Mouse (Mus musculus) spleen, embryonic (tissue): Measurements from ENCODE around the gene Neu3.
"Not testable (repeated sequence)": the region's sequence is repeated elsewhere in the genome, so short reads cannot be mapped to it uniquely, and the experiment has no call there.

Source experiments
- CTCF ChIA-PET: fragments of 350-600 bp; sonication (Branson Sonifier 250); formaldehyde crosslinking; loops from one replicate; lab custom pipeline; 2022; lab: Charles Lee

Neu3 gene

GRCm38 (mm10) chr7:99834314-99834853 lies 6.2 kb upstream of the Neu3 start:
- CTCF ChIA-PET = no interaction called here

DNA sequence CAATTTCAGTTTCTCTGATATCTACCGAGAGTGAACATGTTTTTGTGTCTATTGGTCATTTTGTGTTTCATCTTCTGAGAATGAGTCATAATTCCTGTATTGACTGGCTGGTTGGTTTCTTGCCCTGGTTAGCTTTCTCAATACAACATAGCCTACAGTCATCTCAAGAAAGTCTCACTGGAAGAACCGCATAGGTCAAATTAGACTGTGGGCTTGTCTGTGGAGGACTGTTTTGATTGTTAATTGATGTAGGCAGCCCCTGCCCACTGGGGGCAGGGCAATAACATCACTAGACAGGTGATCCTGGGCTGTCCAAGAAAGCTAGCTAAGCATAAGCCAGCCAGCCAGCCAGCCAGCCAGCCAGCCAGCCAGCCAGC lies 5.6 kb upstream of the Neu3 start:
- CTCF ChIA-PET = interaction anchor here (0.6 kb wide), 1 partner anchor 175 kb away, joined by 3 read pairs; no protein-coding TSS in a partner anchor

DNA sequence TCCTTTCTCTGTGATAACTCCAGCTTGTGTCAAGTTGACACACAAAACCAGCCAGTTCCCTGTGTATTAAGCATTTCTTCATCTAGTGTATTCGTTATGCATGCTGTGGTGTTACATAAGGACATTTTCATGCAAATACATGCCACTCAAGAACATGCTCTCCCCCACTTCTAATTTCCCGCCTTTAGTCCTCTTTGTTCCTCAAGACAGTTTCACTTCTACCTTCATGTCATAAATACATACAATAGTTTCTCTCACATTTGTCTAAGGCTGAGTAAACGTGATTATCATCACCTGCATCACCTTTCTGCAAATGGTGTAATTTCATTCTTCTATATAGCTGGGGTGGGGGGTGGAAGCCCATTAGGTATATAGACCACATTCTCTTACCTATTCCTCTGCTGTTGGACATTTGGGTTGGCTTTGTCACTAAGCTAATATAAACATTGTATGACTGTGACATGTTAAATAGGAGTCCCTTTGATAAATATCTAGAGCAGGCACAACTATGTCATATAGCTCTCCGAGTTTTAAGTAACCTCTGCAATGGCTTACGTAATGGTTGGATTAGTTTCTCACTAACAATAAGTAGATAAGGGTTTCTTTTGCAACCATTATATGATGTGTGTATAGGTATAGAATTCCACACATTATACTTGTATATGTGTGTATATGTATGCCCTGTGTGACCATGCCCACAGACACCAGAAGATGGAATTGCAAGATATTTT lies 5.1 kb upstream of the Neu3 start:
- CTCF ChIA-PET = interaction anchor here (0.6 kb wide), 1 partner anchor 175 kb away, joined by 3 read pairs; no protein-coding TSS in a partner anchor

DNA sequence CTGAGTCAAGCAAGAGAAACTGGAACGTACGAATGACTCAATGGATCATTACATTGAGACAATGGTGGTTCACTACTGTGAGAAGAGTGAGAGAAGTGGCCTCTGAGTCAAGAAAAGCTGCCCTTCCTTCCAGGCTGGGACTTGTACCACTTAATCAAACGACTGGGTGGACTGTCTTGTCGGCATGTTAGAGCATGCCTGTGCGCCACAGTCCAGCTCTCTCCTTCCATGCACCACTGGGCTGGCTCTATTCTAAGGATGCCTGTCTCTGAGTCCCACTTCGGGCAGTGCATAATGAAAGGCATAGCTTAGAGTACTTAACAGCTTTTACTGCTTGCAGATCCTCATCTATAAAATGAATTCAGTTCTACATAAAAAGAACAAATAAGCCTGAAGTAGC lies 2.1 kb downstream of the Neu3 start:
- CTCF ChIA-PET = no interaction called here

DNA sequence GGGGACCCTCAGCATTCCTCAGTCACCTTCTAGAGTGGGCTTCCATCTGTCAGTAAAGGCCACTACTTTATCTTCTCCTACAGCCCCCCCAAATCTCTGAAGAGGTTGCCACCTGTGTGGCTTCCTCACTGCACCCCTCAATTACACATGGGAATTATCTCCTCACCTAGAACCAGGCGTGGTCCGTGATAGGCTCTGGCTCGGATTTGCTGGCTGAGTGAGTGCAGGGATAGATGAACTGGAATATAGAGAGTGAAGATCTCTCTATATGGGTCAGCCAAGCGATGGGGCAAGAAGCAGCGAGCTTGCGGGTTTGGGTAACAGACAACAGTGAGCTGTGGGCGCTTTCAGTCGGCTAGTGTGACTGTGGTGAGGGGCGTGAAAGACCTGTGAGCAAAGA lies 2.7 kb downstream of the Neu3 start:
- CTCF ChIA-PET = no interaction called here

DNA sequence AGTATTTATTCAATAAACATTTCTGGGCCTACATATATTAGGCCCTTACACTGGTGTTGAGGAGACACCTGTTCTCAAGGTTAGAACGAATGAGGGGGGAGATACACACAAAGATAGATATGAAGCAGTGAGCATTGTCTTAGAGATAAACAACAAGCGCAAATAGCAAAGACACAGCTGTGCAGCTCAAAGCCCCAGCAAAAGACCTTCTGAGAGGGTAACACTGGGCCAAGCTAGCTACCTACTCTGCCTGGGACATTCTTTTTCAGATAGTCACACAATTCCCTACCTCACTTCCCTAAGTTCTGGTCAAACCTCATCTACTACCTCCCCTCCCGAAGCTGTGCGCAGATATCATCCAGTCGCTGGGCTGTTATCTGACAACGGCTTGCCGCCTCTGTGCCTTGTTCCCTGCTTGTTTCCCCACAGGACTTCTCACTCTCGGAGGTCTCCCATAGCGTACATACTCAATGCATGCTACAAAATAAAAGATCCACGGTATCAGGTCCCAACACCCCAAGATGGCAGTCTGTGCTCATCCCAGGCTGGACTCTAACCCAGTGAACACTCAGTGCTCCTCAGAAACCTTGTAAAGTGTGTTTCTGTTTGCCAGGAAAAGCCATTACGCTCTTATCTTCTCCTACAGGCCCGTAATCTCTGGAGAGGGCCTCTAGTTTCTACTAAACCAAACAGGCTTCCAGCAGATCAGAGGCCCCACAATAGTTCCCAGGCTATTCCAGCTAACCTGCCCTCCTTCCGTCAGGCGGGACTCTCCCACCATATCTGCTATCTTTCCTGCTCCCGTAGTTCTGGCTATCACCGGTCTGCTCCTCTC lies 3.4 kb downstream of the Neu3 start:
- CTCF ChIA-PET = no interaction called here

DNA sequence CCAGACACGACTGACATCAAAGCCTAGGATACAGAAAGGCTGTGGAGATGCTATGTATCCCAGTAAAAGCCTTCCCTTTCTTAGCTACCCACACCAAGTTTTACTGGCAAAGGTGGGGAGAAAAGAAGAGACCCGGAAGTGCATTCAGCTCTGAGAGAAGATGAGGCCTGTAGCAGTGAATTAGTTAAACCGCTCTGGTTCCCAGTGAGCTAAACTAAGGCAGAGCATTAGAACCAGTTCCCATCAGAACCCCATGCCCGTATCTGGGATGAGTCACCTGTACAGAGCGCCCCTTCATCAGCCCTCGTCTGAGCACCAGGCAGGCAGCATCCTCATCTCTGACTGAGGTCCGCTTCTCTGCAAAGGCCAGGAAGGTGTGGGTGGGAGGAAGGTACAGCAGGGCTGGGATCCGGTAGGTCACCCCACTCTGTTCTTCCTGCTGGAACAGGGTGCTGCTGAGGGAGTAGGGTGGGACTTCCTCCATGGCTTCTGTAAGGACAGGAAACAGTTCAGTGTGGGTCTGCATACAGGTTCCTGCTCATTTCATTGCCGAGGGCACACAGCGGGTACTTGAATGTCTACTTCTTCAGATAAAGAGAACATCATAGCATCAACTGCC lies 5.1 kb downstream of the Neu3 start:
- CTCF ChIA-PET = no interaction called here

DNA sequence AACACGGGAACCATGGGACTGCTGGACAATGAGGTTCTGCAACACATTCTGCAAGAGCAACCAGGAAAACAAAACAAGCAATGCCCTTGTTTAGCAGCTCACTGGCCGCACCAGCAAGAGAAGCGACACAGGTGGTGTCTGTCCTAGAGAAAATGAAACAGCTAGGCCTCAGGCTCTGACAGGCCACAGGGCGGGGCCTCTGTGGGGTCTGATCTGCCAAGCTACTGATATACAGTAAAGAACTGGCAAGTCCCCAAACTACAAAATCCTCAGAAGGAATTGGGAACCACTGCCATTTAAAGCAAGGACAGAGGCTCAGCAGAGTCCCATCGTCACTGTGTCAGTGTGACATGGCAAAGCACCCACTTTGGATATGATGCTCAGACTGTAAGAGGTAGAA lies 5.8 kb downstream of the Neu3 start:
- CTCF ChIA-PET = no interaction called here

GRCm38 (mm10) chr7:99821953-99822352 lies 6.3 kb downstream of the Neu3 start:
- CTCF ChIA-PET = no interaction called here

DNA sequence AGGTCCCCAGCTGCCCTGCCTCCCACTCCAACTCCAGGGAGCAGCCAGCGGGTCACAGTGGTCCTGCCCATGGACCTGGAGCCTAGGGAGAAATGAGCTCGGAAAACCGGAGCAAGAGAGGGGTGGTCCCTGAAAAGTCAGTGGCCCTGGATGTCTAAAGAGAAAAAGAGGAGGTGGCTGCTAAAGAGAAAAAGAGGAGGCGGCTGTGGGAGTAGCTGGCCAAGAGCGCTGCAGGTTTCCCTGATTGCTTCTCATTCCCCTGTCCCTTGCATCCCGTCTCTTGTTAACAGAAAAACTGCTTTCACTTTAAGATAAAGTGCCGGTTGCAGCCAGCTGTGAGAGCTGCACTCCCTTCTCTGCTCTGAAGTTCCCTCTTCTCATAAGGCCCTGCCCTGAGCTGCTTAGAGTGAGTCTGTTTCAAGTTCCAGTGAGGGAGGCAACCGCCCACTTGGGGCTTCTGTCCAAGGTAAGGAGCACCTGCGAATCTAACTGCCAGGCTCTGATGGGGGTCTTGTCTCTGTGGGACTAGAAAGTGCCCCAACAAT lies 10.0 kb downstream of the Neu3 start:
- CTCF ChIA-PET = not testable (repeated sequence)

DNA sequence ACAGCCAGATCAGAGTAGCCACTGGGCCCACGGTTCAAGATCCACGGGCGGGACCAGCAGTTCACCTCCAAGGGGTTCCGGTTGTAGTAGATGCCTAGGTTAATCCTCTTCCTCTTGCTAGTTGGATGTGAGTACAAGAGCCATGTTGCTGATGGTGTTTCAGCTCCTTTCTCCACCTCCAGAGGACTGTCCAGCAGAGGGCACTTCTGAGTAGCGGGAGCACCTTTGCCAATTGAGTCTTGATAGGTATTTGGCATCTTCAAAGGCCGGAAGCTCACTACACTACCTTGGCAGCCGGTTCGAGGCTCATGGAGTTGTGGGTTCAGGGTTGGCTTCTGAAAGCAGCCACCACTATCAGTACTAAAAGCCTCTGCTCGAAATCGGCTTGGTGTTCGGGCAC lies 14.8 kb downstream of the Neu3 start:
- CTCF ChIA-PET = interaction anchor here (1.1 kb wide), 1 partner anchor 63 kb away, joined by 3 read pairs; no protein-coding TSS in a partner anchor

DNA sequence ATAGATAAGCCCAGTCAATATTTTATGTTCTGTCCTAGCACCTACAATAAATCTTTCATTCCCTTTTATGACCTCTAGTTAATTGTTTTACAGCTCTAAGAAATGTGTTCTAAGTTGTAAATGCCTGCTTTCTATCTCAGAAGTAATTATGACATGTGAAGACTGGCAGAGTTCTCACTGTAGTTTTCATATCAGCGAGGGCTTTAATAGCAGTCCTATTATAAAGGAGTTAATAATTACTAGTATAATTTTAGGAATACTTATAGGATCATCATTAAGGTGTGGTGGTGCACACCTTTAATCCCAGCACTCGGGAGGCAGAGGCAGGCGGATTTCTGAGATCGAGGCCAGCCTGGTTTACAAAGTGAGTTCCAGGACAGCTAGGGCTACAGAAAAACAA lies 16.6 kb downstream of the Neu3 start:
- CTCF ChIA-PET = interaction anchor here (0.6 kb wide), 1 partner anchor 27 kb away, joined by 3 read pairs; no protein-coding TSS in a partner anchor

- CTCF ChIA-PET = no interaction called here
Measured at GRCm38 (mm10) chr7:99810814-99811213, 17.4 kb downstream of the Neu3 start.

- CTCF ChIA-PET = not testable (repeated sequence)
Measured at GRCm38 (mm10) chr7:99807043-99807442, 21.2 kb downstream of the Neu3 start.

- CTCF ChIA-PET = no interaction called here
Measured at GRCm38 (mm10) chr7:99805340-99805739, 22.9 kb downstream of the Neu3 start.

DNA sequence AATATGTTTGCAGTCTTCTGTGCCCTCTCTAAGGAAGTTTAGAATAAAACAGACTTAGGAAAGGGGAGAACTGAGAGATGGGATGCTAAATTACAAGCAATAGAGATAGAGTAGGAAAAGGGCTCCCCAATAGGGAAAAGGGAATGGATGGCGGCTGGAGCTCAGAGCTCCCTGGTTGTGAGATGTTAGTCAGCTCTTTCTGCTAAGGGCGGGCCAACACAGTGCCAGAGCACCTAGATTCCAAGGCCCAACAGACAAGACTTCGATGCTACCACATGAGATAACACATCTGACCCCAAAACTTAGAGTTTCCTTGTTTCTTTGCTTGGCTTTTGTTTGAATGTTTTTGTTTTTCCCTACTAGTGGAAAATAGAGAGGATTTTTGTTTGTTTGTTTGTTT lies 24.2 kb downstream of the Neu3 start:
- CTCF ChIA-PET = not testable (repeated sequence)

GRCm38 (mm10) chr7:99803535-99803934 lies 24.7 kb downstream of the Neu3 start:
- CTCF ChIA-PET = no interaction called here

DNA sequence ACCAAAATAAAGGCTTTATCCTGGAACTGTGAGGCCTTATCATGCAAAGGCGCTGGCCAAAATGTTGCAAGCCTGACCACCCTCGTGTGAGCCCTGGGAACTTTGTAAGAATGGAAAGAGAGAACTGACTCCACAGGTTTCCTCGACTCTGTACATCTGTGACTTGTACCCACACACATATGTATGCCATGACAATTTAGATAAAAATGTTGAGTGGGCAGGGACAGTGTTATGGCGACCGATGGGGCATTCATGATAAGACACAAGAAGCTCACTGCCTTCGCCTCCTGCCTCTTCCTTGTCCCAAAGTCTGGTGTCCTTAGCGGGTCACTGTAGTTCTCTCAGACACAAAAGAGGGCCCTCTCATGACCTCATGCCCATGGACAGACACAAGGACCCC lies 29.1 kb downstream of the Neu3 start:
- CTCF ChIA-PET = interaction anchor here (0.7 kb wide), 1 partner anchor 77 kb away, joined by 4 read pairs; no protein-coding TSS in a partner anchor

DNA sequence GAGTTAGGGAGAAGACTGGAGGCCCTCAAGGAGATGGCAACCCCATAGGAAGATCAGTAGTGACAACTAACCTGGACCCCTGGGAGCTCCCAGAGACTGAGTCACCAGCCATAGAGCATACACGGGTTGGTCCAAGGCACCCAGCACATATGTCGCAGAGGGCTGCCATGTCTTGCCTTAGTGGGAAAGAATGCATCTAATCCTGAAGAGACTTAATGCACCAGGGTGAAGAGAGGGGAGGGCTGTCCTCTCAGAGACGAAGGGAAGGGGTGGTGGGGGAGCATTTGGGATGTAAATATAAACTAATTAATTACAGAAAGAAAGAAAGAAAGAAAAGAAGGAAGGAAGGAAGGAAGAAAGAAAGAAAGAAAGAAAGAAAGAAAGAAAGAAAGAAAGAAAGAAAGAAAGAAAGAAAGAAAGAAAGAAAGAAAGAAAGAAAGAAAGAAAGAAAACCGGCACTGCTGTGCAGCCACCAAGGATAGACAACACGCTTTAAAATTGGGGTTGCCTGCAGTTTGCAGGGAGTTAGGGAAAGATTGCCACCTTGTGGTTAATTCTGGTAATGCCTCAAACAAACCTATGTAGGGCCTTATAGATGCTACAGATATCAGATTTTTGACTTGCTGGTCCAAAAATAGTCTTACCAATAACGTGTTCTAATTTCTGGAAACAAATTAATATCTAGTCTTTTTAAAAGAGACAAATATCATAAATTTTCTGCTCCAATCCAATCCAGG lies 30.1 kb downstream of the Neu3 start:
- CTCF ChIA-PET = interaction anchor here (0.7 kb wide), 1 partner anchor 78 kb away, joined by 4 read pairs; no protein-coding TSS in a partner anchor

DNA sequence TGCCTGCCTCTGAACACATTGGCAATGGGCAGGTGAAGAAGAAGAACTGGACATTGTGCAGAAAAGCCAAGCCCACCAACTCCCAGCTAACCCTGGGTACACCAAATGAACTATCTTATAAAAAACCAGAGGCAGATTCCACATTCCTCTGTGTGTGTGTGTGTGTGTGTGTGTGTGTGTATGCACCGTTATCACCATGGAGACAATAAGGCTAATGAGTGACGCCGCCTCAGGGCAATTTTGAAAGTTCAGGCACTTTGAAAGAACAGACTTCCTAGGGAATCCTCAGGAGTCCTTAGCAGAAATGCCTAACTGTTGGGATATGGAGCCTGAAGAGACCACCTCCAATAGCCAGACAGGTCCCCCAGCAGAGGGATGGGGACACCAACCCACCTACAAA lies 31.0 kb downstream of the Neu3 start:
- CTCF ChIA-PET = interaction anchor here (0.5 kb wide), 1 partner anchor 379 kb away, joined by 4 read pairs; no protein-coding TSS in a partner anchor

GRCm38 (mm10) chr7:99796471-99796870 lies 31.7 kb downstream of the Neu3 start:
- CTCF ChIA-PET = no interaction called here
